28 mouse cellular contexts compared by ENCODE assay signal in the genomic region with DNA sequence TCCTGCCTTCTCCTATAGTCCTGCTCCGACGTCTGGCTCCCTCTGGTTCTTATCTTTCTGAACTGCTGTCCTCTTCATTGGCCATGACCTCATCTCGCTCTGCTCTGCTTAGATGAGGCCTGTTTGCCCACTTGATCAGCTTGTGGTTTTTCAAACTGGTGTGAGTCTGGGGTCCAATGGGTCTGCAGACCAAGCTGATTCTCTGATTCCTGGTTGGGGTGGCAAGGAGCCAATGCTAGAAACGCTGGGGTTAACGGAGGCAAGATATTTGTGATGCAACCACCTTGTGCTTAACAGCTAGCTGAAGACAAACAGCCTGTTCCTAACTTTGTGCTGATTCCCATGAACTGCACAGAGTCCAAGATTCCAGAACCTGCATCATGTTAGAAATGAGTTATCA.
DNase-seq lines count a peak whose midpoint lies in the region; ATAC-seq and TF ChIP-seq lines count a peak whose summit lies in the region.
"Had no signal": no experiment of that assay in that cellular context is flagged by ENCODE, and none has a peak within 500 bp of the region (broad histone marks: within the 10 kb centered on the region; RNA-seq: fewer than 3 reads in every experiment).

No protein-coding gene starts in this region.

- no peak overlapping the region for H3K4me3 ChIP-seq in liver, postnatal 0 days (ENCODE audit: low read depth, low read length)
- H3K4me3 ChIP-seq in kidney, embryonic 16.5 days (ENCODE audit: low read length): no peak overlapping the region
- H3K4me3 ChIP-seq: embryonic facial prominence, embryonic 12.5 days; embryonic facial prominence, embryonic 15.5 days; gastrocnemius, adult 2 months; heart, adult 2 months; heart, embryonic 10.5 days; heart, embryonic 13.5 days had no signal

- no peaks in the 10 kb centered on the region for H3K9me3 ChIP-seq in liver, postnatal 0 days (ENCODE audit: low read length)
- H3K9me3 ChIP-seq in kidney, embryonic 16.5 days (ENCODE audit: low read length): no peaks in the 10 kb centered on the region
- H3K9me3 ChIP-seq: embryonic facial prominence, embryonic 12.5 days; embryonic facial prominence, embryonic 15.5 days; heart, embryonic 10.5 days; heart, embryonic 13.5 days had no signal

- 42% methylated on average over 5 of the region's 5 CpGs for WGBS in liver, postnatal 0 days (ENCODE audit: insufficient replicate concordance)
- WGBS in kidney, embryonic 16.5 days: 84% methylated on average over 5 of the region's 5 CpGs

- no peak overlapping the region for H3K27ac ChIP-seq in liver, postnatal 0 days (ENCODE audit: low read depth)
- H3K27ac ChIP-seq in kidney, embryonic 16.5 days (ENCODE audit: low read length): no peak overlapping the region
- H3K27ac ChIP-seq: embryonic facial prominence, embryonic 12.5 days; embryonic facial prominence, embryonic 15.5 days; heart, adult 2 months; heart, embryonic 10.5 days; heart, embryonic 13.5 days; hindbrain, embryonic 14.5 days; hindbrain, postnatal 0 days had no signal

- no peaks in the 10 kb centered on the region for H3K36me3 ChIP-seq in liver, postnatal 0 days (replicated peaks; ENCODE audit: insufficient read depth, low read length)
- no peaks in the 10 kb centered on the region for H3K36me3 ChIP-seq in kidney, embryonic 16.5 days (ENCODE audit: insufficient read depth, low read length)
- H3K36me3 ChIP-seq: embryonic facial prominence, embryonic 12.5 days; embryonic facial prominence, embryonic 15.5 days; G1E; heart, embryonic 10.5 days; heart, embryonic 13.5 days had no signal

- no peak for TF ChIP-seq CTCF in liver, postnatal 0 days (IDR thresholded peaks at IDR 0.05; ENCODE audit: low read depth)

- no peak overlapping the region for H3K4me2 ChIP-seq in liver, postnatal 0 days (ENCODE audit: low read depth, low read length)
- no peak overlapping the region for H3K4me2 ChIP-seq in kidney, embryonic 16.5 days (replicated peaks; ENCODE audit: low read depth, low read length)
- H3K4me2 ChIP-seq: embryonic facial prominence, embryonic 12.5 days; embryonic facial prominence, embryonic 15.5 days; heart, embryonic 13.5 days; hindbrain, embryonic 14.5 days had no signal

- H3K4me1 ChIP-seq in liver, postnatal 0 days (ENCODE audit: insufficient read depth): peaks cover 13% of the 10 kb centered on the region
- no peaks in the 10 kb centered on the region for H3K4me1 ChIP-seq in kidney, embryonic 16.5 days (ENCODE audit: insufficient read depth, low read length)
- H3K4me1 ChIP-seq: embryonic facial prominence, embryonic 12.5 days; embryonic facial prominence, embryonic 15.5 days had no signal

- no peak for TF ChIP-seq EP300 in liver, postnatal 0 days (IDR thresholded peaks at IDR 0.05; ENCODE audit: low read depth)

- DNase-seq in heart, adult 11 months: peak; percentile 83
- DNase-seq in heart, adult 18-20 months: no peak
- DNase-seq in liver, postnatal 0 days: peak; percentile 13
- no peak for DNase-seq in liver
- DNase-seq in adipocyte (ENCODE audit: low spot score): peak; percentile 77
- DNase-seq: adrenal gland, adult 2 months; adrenal gland, postnatal 36 days; B cell, adult 2 months; cerebellum, adult 11 months; cerebellum, adult 2 months; cerebellum, adult 9-11 months; cerebellum, postnatal 25 days; forebrain, postnatal 0 days; gastrocnemius, adult 2 months; gastrocnemius, postnatal 14 days; heart, adult 2 months; heart, postnatal 14 days; heart, postnatal 4 days had no signal

- H3K9ac ChIP-seq in liver, postnatal 0 days (replicated peaks): no peak overlapping the region
- no peak overlapping the region for H3K9ac ChIP-seq in kidney, embryonic 16.5 days (replicated peaks; ENCODE audit: low read length)
- H3K9ac ChIP-seq: embryonic facial prominence, embryonic 12.5 days; embryonic facial prominence, embryonic 15.5 days; forebrain, postnatal 0 days; heart, embryonic 13.5 days; hindbrain, embryonic 14.5 days had no signal

- H3K27me3 ChIP-seq in liver, postnatal 0 days (ENCODE audit: insufficient read depth, low read length): no peaks in the 10 kb centered on the region
- H3K27me3 ChIP-seq in kidney, embryonic 16.5 days (ENCODE audit: insufficient read depth, low read length): no peaks in the 10 kb centered on the region
- H3K27me3 ChIP-seq: embryonic facial prominence, embryonic 12.5 days; embryonic facial prominence, embryonic 15.5 days; heart, embryonic 13.5 days; Patski had no signal

- no peak for ATAC-seq in liver, postnatal 0 days
- no peak for ATAC-seq in kidney, embryonic 16.5 days (ENCODE audit: low FRiP score, low TSS enrichment)
- ATAC-seq: forebrain, embryonic 14.5 days; forebrain, postnatal 0 days; hindbrain, postnatal 0 days; Patski had no signal

Comparison
In these comparisons a context has a peak if more than half of its experiments do, and no peak if none do; other contexts are left out.
1. DNase-seq: peak in heart, adult 11 months (single experiment), liver, postnatal 0 days (single experiment) and adipocyte (single experiment); none in heart, adult 18-20 months (0 of 2) and liver (single experiment).